Mouse (Mus musculus): ENCODE measurements around the gene Plcl2.

- no peak for TF ChIP-seq POLR2A (IDR thresholded peaks at IDR 0.05; ENCODE audit: insufficient read depth, low read depth, low read length)
- no peak for TF ChIP-seq CTCF (IDR thresholded peaks at IDR 0.05; ENCODE audit: insufficient read depth, low read depth, low read length)
Observed at GRCm38 (mm10) chr17:50641879-50642278, 132.7 kb downstream of the Plcl2 start.
